Mouse (Mus musculus) liver, adult 2 months (tissue): ENCODE data around the gene Jsrp1.

Experiments used
- CTCF ChIP-seq: fragments of 200-500 bp; IDR thresholded peaks from 2 replicates; pipeline ENCODE4 v1.5.1; 2011; ENCODE audit warnings: low read depth, low read length, control low read depth
- POLR2A ChIP-seq: fragments of 200-500 bp; IDR thresholded peaks from 2 replicates; pipeline ENCODE4 v1.6.1; 2011; ENCODE audit warnings: low read length, control low read depth; ENCODE audit not compliant: insufficient read depth; ENCODE audit errors: extremely low read depth

DNA sequence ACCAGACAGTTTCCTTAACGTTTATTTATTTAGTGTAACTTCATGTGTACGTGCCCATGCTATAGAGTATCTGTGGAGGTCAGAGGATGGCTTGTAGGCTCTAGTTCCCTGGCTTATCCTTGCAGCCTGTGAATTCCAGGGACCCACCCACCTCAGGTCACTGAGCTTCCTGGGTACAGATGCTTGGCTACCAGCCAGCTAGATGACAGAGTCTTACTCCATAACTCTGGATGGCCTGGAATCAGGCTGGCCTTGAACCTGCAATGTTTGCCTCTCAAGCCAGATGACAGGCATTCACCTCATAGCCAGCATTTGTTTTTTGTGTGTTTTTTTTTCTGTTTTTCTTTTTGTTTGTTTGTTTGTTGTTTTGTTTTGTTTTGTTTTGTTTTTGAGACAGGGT lies 3.9 kb upstream of the Jsrp1 start:
- no peak for TF ChIP-seq CTCF
- TF ChIP-seq POLR2A: no peak
